Mouse (Mus musculus): ENCODE measurements around the gene Rsc1a1.

The Rsc1a1 gene

GRCm38 (mm10) chr4:141685499-141685898, at the start of gene Rsc1a1:
Gene Rsc1a1 (minus strand): TSS chr4:141685599.
- no peak for DNase-seq (ENCODE audit: extremely low read depth, insufficient read length, low spot score)

GRCm38 (mm10) chr4:141735206-141735560, 49.8 kb upstream of the Rsc1a1 start:
- DNase-seq (ENCODE audit: extremely low read depth, insufficient read length, low spot score) = no peak

GRCm38 (mm10) chr4:141734446-141735205, 49.2 kb upstream of the Rsc1a1 start:
- DNase-seq (ENCODE audit: extremely low read depth, insufficient read length, low spot score) = no peak

- no peak for DNase-seq (ENCODE audit: extremely low read depth, insufficient read length, low spot score)
Observed at GRCm38 (mm10) chr4:141731766-141732165, 46.4 kb upstream of the Rsc1a1 start.

- no peak for DNase-seq (ENCODE audit: extremely low read depth, insufficient read length, low spot score)
Observed at GRCm38 (mm10) chr4:141730401-141730800, 45.0 kb upstream of the Rsc1a1 start.

- DNase-seq (ENCODE audit: extremely low read depth, insufficient read length, low spot score) = no peak
Observed at GRCm38 (mm10) chr4:141729266-141729665, 43.9 kb upstream of the Rsc1a1 start.

- no peak for DNase-seq (ENCODE audit: extremely low read depth, insufficient read length, low spot score)
Observed at GRCm38 (mm10) chr4:141725738-141726137, 40.3 kb upstream of the Rsc1a1 start.

- DNase-seq (ENCODE audit: extremely low read depth, insufficient read length, low spot score) = no peak
Observed at GRCm38 (mm10) chr4:141725277-141725676, 39.9 kb upstream of the Rsc1a1 start.

GRCm38 (mm10) chr4:141724594-141724993, 39.2 kb upstream of the Rsc1a1 start:
- no peak for DNase-seq (ENCODE audit: extremely low read depth, insufficient read length, low spot score)

- DNase-seq (ENCODE audit: extremely low read depth, insufficient read length, low spot score) = no peak
Observed at GRCm38 (mm10) chr4:141723673-141724068, 38.3 kb upstream of the Rsc1a1 start.

GRCm38 (mm10) chr4:141722731-141723672, 37.6 kb upstream of the Rsc1a1 start, which contains the start of gene Ddi2:
Gene Ddi2 (minus strand): TSS chr4:141723419.
- DNase-seq (ENCODE audit: extremely low read depth, insufficient read length, low spot score) = peak; percentile 95

- DNase-seq (ENCODE audit: extremely low read depth, insufficient read length, low spot score) = no peak
Observed at GRCm38 (mm10) chr4:141721961-141722360, 36.6 kb upstream of the Rsc1a1 start.

- DNase-seq (ENCODE audit: extremely low read depth, insufficient read length, low spot score) = no peak
Observed at GRCm38 (mm10) chr4:141720761-141721523, 35.5 kb upstream of the Rsc1a1 start.

- DNase-seq (ENCODE audit: extremely low read depth, insufficient read length, low spot score) = no peak
Observed at GRCm38 (mm10) chr4:141719304-141719703, 33.9 kb upstream of the Rsc1a1 start.

- no peak for DNase-seq (ENCODE audit: extremely low read depth, insufficient read length, low spot score)
Observed at GRCm38 (mm10) chr4:141717633-141718032, 32.2 kb upstream of the Rsc1a1 start.

GRCm38 (mm10) chr4:141715027-141715426, 29.6 kb upstream of the Rsc1a1 start:
- DNase-seq (ENCODE audit: extremely low read depth, insufficient read length, low spot score) = no peak

GRCm38 (mm10) chr4:141713598-141714142, 28.3 kb upstream of the Rsc1a1 start:
- no peak for DNase-seq (ENCODE audit: extremely low read depth, insufficient read length, low spot score)

GRCm38 (mm10) chr4:141711250-141711649, 25.9 kb upstream of the Rsc1a1 start:
- no peak for DNase-seq (ENCODE audit: extremely low read depth, insufficient read length, low spot score)

GRCm38 (mm10) chr4:141708971-141709370, 23.6 kb upstream of the Rsc1a1 start:
- peak; percentile 36 for DNase-seq (ENCODE audit: extremely low read depth, insufficient read length, low spot score)

GRCm38 (mm10) chr4:141708005-141708404, 22.6 kb upstream of the Rsc1a1 start:
- DNase-seq (ENCODE audit: extremely low read depth, insufficient read length, low spot score) = no peak

GRCm38 (mm10) chr4:141705331-141705730, 19.9 kb upstream of the Rsc1a1 start:
- no peak for DNase-seq (ENCODE audit: extremely low read depth, insufficient read length, low spot score)
